1 mouse cellular context compared by ENCODE assay signal in the genomic region with DNA sequence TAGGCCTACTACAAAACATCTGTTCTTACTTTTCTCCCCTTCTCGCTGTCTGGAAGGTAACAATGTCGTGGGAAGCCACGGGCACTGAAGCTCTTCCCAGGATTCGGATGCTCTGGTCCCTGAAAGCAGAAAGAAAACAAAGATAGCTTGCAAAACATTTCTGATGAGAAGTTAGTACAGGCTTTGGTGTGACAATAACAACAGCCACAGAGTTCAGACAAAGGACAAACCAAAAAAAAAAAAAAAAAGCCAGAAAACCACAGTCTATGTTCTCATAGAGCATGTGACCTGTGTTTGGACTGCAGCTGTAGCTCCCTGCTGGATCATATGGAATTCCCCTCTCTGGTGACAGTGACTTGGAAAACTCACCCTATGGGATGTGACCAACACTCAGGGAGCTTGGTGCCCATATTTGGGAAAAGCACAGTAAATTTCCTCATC.
TF ChIP-seq lines count a peak whose summit lies in the region.

No protein-coding gene starts in this region.

TF ChIP-seq in CH12.LX, 34 proteins besides CTCF, POLR2A, EP300 and RAD21:
- TF ChIP-seq BHLHE40 (IDR thresholded peaks at IDR 0.05; ENCODE audit: low read depth, low read length) (peak; percentile 80), ZNF384 (IDR thresholded peaks at IDR 0.05; ENCODE audit: low read depth, low read length) (peak; percentile 94), MAFK (IDR thresholded peaks at IDR 0.05; ENCODE audit: insufficient replicate concordance, low read length) (0 out of 2 replicates have a peak, but pooled peaks have one; percentile 21), USF1 (IDR thresholded peaks at IDR 0.05; ENCODE audit: low read depth, low read length) (peak; percentile 46), NELFE (IDR thresholded peaks at IDR 0.05; ENCODE audit: low read depth, low read length) (no peak), NRF1 (IDR thresholded peaks at IDR 0.05; ENCODE audit: low read depth, low read length) (no peak), E2F4 (IDR thresholded peaks at IDR 0.05; ENCODE audit: insufficient replicate concordance, low read depth, low read length) (no peak), TCF12 (IDR thresholded peaks at IDR 0.05; ENCODE audit: low read depth, low read length) (peak; percentile 54; the same call in 1 of the 2 replicates), USF2 (conservative IDR thresholded peaks at IDR 0.05; ENCODE audit: low read depth, low read length) (no peak), MEF2A (IDR thresholded peaks at IDR 0.05; ENCODE audit: borderline replicate concordance, low read depth, low read length) (peak; percentile 35; the same call in 1 of the 2 replicates), KAT2A (IDR thresholded peaks at IDR 0.05; ENCODE audit: insufficient replicate concordance, low read length) (0 out of 2 replicates have a peak, but pooled peaks have one; percentile 16), MYC (IDR thresholded peaks at IDR 0.05; ENCODE audit: low read depth, low read length) (0 out of 2 replicates have a peak, but pooled peaks have one; percentile 32), ZMIZ1 (IDR thresholded peaks at IDR 0.05; ENCODE audit: low read depth, low read length) (no peak), POLR2AphosphoS2 (IDR thresholded peaks at IDR 0.05; ENCODE audit: low read depth, low read length) (no peak), JUND (conservative IDR thresholded peaks at IDR 0.05; ENCODE audit: low read depth, low read length) (no peak), GABPA (IDR thresholded peaks at IDR 0.05; ENCODE audit: insufficient replicate concordance, low read depth, low read length) (no peak), CHD1 (IDR thresholded peaks at IDR 0.05; ENCODE audit: low read depth, low read length) (0 out of 2 replicates have a peak, but pooled peaks have one; percentile 27), IRF4 (IDR thresholded peaks at IDR 0.05; ENCODE audit: low read depth, low read length) (peak; percentile 43; the same call in 1 of the 2 replicates), ETS1 (conservative IDR thresholded peaks at IDR 0.05; ENCODE audit: low read depth, low read length) (peak; percentile 79; the same call in 1 of the 2 replicates), CHD2 (IDR thresholded peaks at IDR 0.05; ENCODE audit: low read length) (no peak; the same call in 1 of the 2 replicates), ZKSCAN1 (IDR thresholded peaks at IDR 0.05; ENCODE audit: borderline replicate concordance, low read depth, low read length) (no peak), MAX (IDR thresholded peaks at IDR 0.05; ENCODE audit: low read length) (0 out of 2 replicates have a peak, but pooled peaks have one; percentile 49)
